Mouse (Mus musculus) liver, embryonic 14.5 days (tissue): ENCODE measurements around the gene Fbxl17.

Experiments
- CTCF ChIP-seq: IDR thresholded peaks from 2 replicates; pipeline ENCODE4 v1.5.1; 2016; ENCODE audit warnings: antibody characterized with exemption, low read depth, control low read depth
- EP300 ChIP-seq: IDR thresholded peaks from 2 replicates; pipeline ENCODE4 v1.6.1; 2016; ENCODE audit warnings: antibody characterized with exemption, low read depth

GRCm38 (mm10) chr17:63403801-63404415 is 95.9 kb downstream of the Fbxl17 start:
- no peak for TF ChIP-seq CTCF
- TF ChIP-seq EP300 = no peak
